ENCODE assay signal across 24 mouse cellular contexts in the genomic region with DNA sequence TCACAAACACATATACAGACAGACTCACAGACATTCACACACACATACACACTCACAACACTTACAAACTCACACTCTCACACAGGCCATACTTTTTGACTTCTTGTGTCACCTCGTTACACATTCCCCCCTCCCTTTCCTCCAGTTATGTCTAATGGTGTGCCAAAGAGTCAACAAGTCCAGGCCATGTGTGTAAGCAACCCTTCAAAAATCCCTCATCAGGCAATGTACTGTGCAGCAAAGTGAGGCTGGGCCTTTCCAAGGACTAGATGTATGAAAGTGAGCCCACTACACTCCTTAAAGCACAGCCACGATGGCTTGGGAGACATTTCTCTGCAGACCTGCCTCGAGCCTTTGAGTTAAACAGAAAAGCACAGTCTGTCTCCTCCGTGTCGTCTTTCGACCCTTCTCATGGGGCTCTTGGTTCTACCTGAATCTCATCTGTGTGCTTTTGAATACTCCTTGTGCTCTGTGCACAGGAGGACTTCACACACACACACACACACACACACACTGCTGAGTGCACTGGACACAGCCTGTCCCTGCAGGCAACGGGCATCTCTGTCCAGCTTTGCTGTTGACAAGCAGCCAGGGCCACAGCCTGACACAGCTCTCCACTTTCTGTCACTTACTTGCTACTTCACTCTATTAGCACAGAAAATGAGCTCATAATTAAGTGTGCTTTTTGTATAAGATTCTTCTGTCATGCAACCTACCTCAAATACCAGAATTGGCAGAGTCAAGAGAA.
DNase-seq lines count a peak whose midpoint lies in the region; ATAC-seq and TF ChIP-seq lines count a peak whose summit lies in the region.
"Had no signal": no experiment of that assay in that cellular context is flagged by ENCODE, and none has a peak within 500 bp of the region (broad histone marks: within the 10 kb centered on the region; RNA-seq: fewer than 3 reads in every experiment).

No protein-coding gene starts in this region.

- WGBS in intestine, embryonic 14.5 days: 79% methylated on average over 7 of the region's 7 CpGs
- 84% methylated on average over 7 of the region's 7 CpGs for WGBS in intestine, embryonic 16.5 days
- WGBS in lung, postnatal 0 days: 61% methylated on average over 7 of the region's 7 CpGs

- ATAC-seq in intestine, embryonic 14.5 days (replicated peaks; ENCODE audit: low FRiP score, low TSS enrichment, low read depth): no peak
- no peak for ATAC-seq in intestine, embryonic 16.5 days
- peak; percentile 72 for ATAC-seq in lung, postnatal 0 days
- ATAC-seq: forebrain, embryonic 16.5 days; hindbrain, postnatal 0 days; Patski had no signal

- H3K9ac ChIP-seq in intestine, embryonic 14.5 days (ENCODE audit: low read length): no peak overlapping the region
- no peak overlapping the region for H3K9ac ChIP-seq in intestine, embryonic 16.5 days (ENCODE audit: low read depth, low read length)
- H3K9ac ChIP-seq in lung, postnatal 0 days (replicated peaks; ENCODE audit: low read depth): no peak overlapping the region
- H3K9ac ChIP-seq: heart, embryonic 12.5 days; neural tube, embryonic 12.5 days had no signal

- no peaks in the 10 kb centered on the region for H3K9me3 ChIP-seq in intestine, embryonic 14.5 days (ENCODE audit: control insufficient read depth, low read length)
- no peaks in the 10 kb centered on the region for H3K9me3 ChIP-seq in intestine, embryonic 16.5 days (ENCODE audit: control insufficient read depth, low read length)
- no peaks in the 10 kb centered on the region for H3K9me3 ChIP-seq in lung, postnatal 0 days (ENCODE audit: low read length)
- H3K9me3 ChIP-seq: embryonic facial prominence, embryonic 10.5 days; G1E; neural tube, embryonic 12.5 days had no signal

- no peaks in the 10 kb centered on the region for H3K27me3 ChIP-seq in intestine, embryonic 14.5 days (replicated peaks; ENCODE audit: control insufficient read depth, insufficient read depth, low read length)
- no peaks in the 10 kb centered on the region for H3K27me3 ChIP-seq in intestine, embryonic 16.5 days (replicated peaks; ENCODE audit: control insufficient read depth, insufficient read depth, low read length)
- H3K27me3 ChIP-seq in lung, postnatal 0 days (replicated peaks; ENCODE audit: insufficient read depth, low read length): no peaks in the 10 kb centered on the region
- H3K27me3 ChIP-seq: CH12.LX; heart, embryonic 12.5 days; megakaryocyte, embryonic 14.5 days; neural tube, embryonic 12.5 days; Patski had no signal

- no peaks in the 10 kb centered on the region for H3K4me1 ChIP-seq in intestine, embryonic 14.5 days (replicated peaks; ENCODE audit: control insufficient read depth, insufficient read depth, low read length)
- H3K4me1 ChIP-seq in intestine, embryonic 16.5 days (ENCODE audit: control insufficient read depth, insufficient read depth, low read length): no peaks in the 10 kb centered on the region
- H3K4me1 ChIP-seq in lung, postnatal 0 days (ENCODE audit: insufficient read depth, low read depth, low read length): no peaks in the 10 kb centered on the region
- H3K4me1 ChIP-seq: heart, embryonic 12.5 days; megakaryocyte, embryonic 14.5 days; neural tube, embryonic 12.5 days had no signal

- no peak overlapping the region for H3K27ac ChIP-seq in intestine, embryonic 14.5 days (ENCODE audit: low read depth)
- H3K27ac ChIP-seq in intestine, embryonic 16.5 days (ENCODE audit: low read length): no peak overlapping the region
- H3K27ac ChIP-seq in lung, postnatal 0 days (ENCODE audit: low read length): no peak overlapping the region
- H3K27ac ChIP-seq: embryonic facial prominence, embryonic 10.5 days; hindbrain, postnatal 0 days; neural tube, embryonic 12.5 days had no signal

- H3K4me3 ChIP-seq in intestine, embryonic 14.5 days (ENCODE audit: low read depth, low read length): no peak overlapping the region
- no peak overlapping the region for H3K4me3 ChIP-seq in intestine, embryonic 16.5 days (ENCODE audit: low read length)
- H3K4me3 ChIP-seq in lung, postnatal 0 days (ENCODE audit: low read depth, low read length): no peak overlapping the region
- H3K4me3 ChIP-seq: embryonic facial prominence, embryonic 10.5 days; heart, embryonic 12.5 days; megakaryocyte, embryonic 14.5 days; neural tube, embryonic 12.5 days had no signal

- TF ChIP-seq EP300 in lung, postnatal 0 days (IDR thresholded peaks at IDR 0.05): no peak

- H3K4me2 ChIP-seq in intestine, embryonic 14.5 days (ENCODE audit: low read length): no peak overlapping the region
- H3K4me2 ChIP-seq in intestine, embryonic 16.5 days (ENCODE audit: low read depth, low read length): no peak overlapping the region
- no peak overlapping the region for H3K4me2 ChIP-seq in lung, postnatal 0 days (replicated peaks; ENCODE audit: low read depth, low read length)
- H3K4me2 ChIP-seq: heart, embryonic 12.5 days; neural tube, embryonic 12.5 days had no signal

- TF ChIP-seq CTCF in lung, postnatal 0 days (IDR thresholded peaks at IDR 0.05): no peak

- peak; percentile 48 for DNase-seq in intestine, embryonic 14.5 days (ENCODE audit: low spot score)
- no peak for DNase-seq in lung, postnatal 0 days (ENCODE audit: low spot score)
- DNase-seq in lung, adult 18-20 months: no peak
- peak; percentile 50 to 71 for DNase-seq in cerebellum, postnatal 25 days
- no peak for DNase-seq in adrenal gland, adult (ENCODE audit: inconsistent age in 2 of 2, low spot score in 1 of 2)
- no peak for DNase-seq in layer of hippocampus, adult 9-10 months (ENCODE audit: low spot score)
- DNase-seq: adrenal gland, adult 2 months; B cell, adult 2 months; gastrocnemius, postnatal 10 days; heart, postnatal 14 days; kidney, adult 18-20 months; midbrain, embryonic 14.5 days; right cerebral cortex, postnatal 14 days; thymus, postnatal 14 days had no signal

- H3K36me3 ChIP-seq in intestine, embryonic 14.5 days (ENCODE audit: control insufficient read depth, insufficient read depth, low read length): no peaks in the 10 kb centered on the region
- H3K36me3 ChIP-seq in intestine, embryonic 16.5 days (ENCODE audit: control insufficient read depth, insufficient read depth, low read length): no peaks in the 10 kb centered on the region
- no peaks in the 10 kb centered on the region for H3K36me3 ChIP-seq in lung, postnatal 0 days (ENCODE audit: insufficient read depth, low read length)
- H3K36me3 ChIP-seq: embryonic facial prominence, embryonic 10.5 days; heart, embryonic 12.5 days; neural tube, embryonic 12.5 days had no signal

Comparison
In these comparisons a context has a peak if more than half of its experiments do, and no peak if none do; other contexts are left out.
1. DNase-seq: peak in intestine, embryonic 14.5 days (single experiment) and cerebellum, postnatal 25 days (2 of 2); none in lung, postnatal 0 days (single experiment), lung, adult 18-20 months (0 of 2), adrenal gland, adult (0 of 2) and layer of hippocampus, adult 9-10 months (single experiment).